Mouse (Mus musculus) splenic B cell, adult 2 months (primary cell): Measurements from ENCODE around the gene Pla2g16.

Experiments
- DNase-seq: peaks from one replicate; pipeline ENCODE4 v3.0.0-alpha.2; 2011; ENCODE audit warnings: low read depth, low spot score
- H3K27me3 ChIP-seq: 2 replicates; pipeline ENCODE4 v1.6.1; 2012; ENCODE audit warnings: mild to moderate bottlenecking, low read length, moderate library complexity, mixed read lengths; ENCODE audit not compliant: control insufficient read depth, poor library complexity, insufficient read depth, severe bottlenecking
- H3K36me3 ChIP-seq: 2 replicates; pipeline ENCODE4 v1.6.1; 2012; ENCODE audit warnings: mild to moderate bottlenecking, low read length, moderate library complexity, mixed read lengths; ENCODE audit not compliant: control insufficient read depth, poor library complexity, insufficient read depth, severe bottlenecking

Pla2g16 gene

GRCm38 (mm10) chr19:7613151-7613550 is 55.9 kb downstream of the Pla2g16 start:
- DNase-seq: no peak
- no peaks in the 10 kb centered on the region for H3K36me3 ChIP-seq
- no peaks in the 10 kb centered on the region for H3K27me3 ChIP-seq

GRCm38 (mm10) chr19:7616231-7616930 is 59.1 kb downstream of the Pla2g16 start:
- DNase-seq: no peak
- Histone ChIP-seq H3K27me3 (no peaks in the 10 kb centered on the region), H3K36me3 (no peaks in the 10 kb centered on the region)

GRCm38 (mm10) chr19:7617085-7617484 is 59.8 kb downstream of the Pla2g16 start:
- no peak for DNase-seq
- Histone ChIP-seq H3K36me3 (no peaks in the 10 kb centered on the region), H3K27me3 (no peaks in the 10 kb centered on the region)

GRCm38 (mm10) chr19:7617696-7618095 is 60.4 kb downstream of the Pla2g16 start:
- H3K36me3 ChIP-seq: no peaks in the 10 kb centered on the region
- peak; percentile 68 for DNase-seq

GRCm38 (mm10) chr19:7633021-7633420 is 75.8 kb downstream of the Pla2g16 start:
- Histone ChIP-seq H3K27me3 (no peaks in the 10 kb centered on the region), H3K36me3 (no peaks in the 10 kb centered on the region)
- DNase-seq: no peak

More at GRCm38 (mm10) chr19:7617696-7618095, 60.4 kb downstream of the Pla2g16 start:
- H3K27me3 ChIP-seq: no peaks in the 10 kb centered on the region

- H3K27me3 ChIP-seq: no peaks in the 10 kb centered on the region
- DNase-seq: no peak
- no peaks in the 10 kb centered on the region for H3K36me3 ChIP-seq
Measured at GRCm38 (mm10) chr19:7633786-7634185, 76.5 kb downstream of the Pla2g16 start.
